Mouse (Mus musculus) brain, embryonic 18.5 days (tissue): ENCODE data around the gene Alkal2.
A peak's percentile ranks its signal among the peaks of the same experiment; 100 is the strongest.

Experiments used
- DNase-seq: peaks from one replicate; pipeline ENCODE4 v3.0.0-alpha.2; 2012; ENCODE audit warnings: low read depth, low spot score

Alkal2 gene

DNA sequence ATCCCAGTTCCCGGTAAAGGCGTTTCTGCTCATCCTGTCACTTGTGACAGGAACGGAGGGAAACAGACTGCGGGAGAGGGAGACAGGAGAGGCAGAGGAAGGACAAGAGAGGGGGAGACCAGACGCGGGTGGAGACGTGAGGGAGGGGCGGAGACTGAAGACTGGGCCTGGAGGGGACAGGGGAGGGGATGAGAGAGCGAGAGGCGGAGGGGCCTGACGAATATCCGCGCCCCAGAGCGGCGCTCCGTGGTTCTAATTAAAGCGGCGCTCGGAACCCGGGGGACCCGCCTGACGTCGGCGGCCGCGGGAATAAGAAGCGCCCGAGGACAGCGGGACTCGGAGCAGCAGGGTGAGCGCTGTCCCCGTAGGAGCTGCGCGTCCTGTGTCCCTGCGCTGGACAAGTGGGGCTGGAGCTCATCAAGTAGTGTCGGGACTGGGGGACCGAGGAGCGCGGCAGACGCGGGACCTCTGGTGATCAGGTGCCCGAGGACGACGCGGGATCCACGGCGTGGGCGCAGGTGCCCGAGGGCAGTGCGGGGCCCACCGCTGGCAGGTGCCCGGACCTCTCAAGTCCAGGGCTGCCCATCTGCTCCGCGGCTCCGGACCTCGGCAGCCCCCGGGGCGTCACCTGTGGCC, at the start of gene Alkal2:
Alkal2 (plus strand) TSS at position 337 of the 636 bp plus-strand sequence.
- DNase-seq, result no peak

DNA sequence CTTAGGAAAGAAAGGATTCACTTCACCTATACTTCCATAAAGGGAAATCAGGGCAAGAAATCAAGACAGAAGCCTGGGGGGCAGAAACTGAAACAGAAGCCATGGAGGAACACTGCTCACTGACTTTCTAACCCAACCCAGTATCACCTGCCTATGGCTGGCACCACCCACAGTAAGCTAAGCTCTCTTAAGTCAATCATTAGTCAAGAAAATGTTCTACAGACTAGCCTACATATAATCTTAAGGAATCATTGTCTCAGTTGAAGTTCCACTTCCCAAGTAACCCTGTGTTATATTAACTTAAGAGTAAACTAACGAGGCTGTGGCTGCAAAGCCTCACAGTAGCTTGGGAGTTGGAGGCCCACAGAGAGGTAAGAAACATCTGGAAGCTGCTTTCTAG, 35.6 kb upstream of the Alkal2 start:
- no peak for DNase-seq

DNA sequence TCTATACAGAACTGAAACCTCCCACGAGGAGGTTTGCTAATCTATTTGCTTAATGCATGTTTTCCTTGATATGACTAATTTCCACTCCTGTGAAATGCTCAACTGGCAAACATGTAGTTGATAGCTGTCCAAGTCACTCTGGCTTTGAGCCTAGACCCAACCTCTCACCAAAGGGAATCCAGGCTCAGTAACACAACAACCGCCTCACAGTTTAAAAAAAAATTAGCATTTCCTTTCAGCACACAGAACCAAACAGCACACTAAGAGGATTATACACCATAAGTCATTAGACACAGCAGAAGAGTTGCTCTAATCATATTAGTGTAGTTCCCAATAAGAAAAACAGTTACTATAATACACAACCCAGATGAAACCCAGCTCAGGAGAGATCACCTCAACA, 33.2 kb upstream of the Alkal2 start:
- DNase-seq, result peak; percentile 20

DNA sequence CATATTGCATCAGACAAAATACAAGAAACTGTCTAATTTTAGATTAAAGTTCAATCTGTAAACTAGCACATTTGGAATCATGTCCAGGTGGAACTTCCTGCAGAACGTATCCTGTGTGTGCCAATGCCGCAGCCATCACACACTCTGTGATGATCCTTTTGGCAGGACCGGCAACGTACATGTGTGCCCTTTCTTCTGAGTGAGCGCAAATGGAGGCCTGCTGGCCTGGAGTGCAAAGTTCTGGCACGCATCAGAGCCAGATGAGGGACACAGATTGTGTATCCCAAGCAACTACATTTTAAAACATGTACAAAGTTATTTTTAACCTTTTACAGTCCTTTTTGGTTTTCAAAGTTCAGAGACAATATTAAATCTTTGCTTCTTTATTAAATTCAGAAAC, 32.3 kb upstream of the Alkal2 start:
- no peak for DNase-seq

DNA sequence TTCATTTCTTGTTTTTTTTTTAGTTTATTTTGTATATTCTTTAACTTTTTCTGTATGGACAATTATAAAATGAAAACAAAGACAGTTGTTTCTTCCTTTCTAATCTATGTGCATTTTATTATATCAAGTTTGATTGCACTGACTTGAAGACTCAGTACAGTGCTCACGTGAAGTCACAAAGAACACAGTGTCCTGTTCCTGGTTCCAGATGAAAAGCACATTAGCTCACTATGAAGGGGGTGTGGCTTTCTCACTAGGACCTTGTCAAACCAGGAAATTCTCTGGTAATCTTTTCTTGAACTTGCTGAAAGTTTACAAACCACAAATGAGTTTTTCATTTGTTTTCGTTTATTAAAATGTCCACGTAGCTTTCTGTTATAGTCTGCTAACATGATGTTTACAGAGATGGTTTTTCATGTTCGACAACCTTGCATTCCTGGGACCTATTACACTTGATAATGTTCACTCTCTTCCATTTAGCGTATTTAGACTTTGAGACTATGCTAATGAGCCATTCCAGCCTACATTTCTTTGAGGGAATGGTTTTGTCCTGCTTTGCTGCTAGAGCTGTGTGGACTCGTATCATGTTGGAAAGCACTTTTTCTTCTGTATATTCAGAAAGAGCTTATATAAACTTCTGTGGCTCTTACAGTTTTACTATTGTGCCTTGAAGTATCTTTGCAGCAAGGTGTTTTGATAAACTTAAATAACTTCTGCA, 28.5 kb upstream of the Alkal2 start:
- DNase-seq, result no peak

DNA sequence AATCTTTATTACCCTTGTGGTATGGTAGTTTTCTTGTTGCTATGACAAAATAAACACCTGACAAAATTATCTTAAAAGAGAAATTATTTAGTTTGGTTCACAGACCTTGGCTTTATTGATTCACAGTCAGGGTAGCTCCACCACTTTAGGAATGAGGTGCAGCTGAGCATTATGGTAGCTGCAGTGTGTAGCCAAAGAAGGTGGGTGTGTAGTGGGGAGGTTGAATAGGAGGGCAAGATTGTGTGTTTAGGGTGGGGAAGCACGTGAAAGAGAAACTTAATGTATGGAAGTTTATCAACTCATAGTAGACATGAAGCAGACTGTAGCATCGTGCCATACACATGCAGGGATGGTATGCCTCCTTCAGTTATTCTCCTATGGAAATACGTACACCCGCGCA, 27.9 kb upstream of the Alkal2 start:
- no peak for DNase-seq

DNA sequence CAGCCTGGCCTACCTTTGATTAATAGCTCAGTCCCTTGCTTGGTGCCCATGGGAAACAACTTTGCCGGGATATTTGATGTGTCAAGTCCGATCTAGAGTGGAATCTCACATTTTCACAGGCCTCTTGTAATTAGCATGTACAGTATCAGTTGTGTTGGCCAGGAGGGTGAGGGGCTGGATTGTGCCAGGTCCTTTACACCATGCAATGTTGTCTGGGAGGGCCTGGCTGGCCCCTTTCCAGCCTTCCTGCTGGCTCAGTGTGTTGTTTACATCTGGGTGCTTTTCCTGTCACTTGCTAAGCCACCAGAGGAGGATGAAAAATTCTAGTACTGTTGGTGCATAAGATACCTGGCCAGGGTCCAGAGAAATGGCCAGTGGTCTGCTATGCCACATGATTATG, 19.8 kb upstream of the Alkal2 start:
- no peak for DNase-seq

DNA sequence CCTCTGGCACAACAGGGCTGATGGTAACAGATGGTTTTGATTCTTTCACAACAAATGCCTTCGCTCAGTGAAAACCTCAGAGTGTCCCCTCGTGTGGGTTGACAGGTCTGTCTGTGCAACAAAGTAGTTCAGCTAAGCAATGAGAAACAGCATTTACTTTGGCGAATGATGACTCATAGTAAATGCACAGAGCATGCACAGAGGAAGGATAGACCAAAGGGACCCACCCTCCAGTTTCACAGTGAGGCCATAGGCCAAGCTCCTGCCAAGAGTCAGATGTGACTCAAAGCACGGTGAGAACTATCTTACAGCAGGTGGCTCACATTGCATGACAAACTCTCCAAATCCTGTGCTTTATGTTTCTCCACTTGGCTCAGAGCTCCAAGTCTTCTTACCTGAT, 18.3 kb upstream of the Alkal2 start:
- DNase-seq, result no peak

DNA sequence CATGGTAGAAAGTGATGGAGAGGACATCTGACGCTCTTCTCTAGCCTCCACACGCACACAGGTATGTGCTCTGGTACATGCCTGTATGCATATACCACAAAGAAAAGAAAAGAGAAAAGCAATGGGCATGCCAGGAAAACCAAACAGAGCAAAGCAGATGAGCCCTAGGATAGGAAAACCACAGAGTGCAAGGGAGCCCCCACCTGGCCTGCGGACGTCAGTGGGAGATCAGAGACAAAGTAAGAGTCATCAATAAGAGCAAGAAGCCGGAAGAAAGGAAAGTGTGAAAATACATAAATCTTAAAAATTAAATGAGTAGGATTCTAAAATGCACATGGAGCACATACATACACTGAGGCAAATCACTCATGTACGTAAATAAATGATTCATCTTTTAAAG, 4.7 kb upstream of the Alkal2 start:
- DNase-seq, result no peak

DNA sequence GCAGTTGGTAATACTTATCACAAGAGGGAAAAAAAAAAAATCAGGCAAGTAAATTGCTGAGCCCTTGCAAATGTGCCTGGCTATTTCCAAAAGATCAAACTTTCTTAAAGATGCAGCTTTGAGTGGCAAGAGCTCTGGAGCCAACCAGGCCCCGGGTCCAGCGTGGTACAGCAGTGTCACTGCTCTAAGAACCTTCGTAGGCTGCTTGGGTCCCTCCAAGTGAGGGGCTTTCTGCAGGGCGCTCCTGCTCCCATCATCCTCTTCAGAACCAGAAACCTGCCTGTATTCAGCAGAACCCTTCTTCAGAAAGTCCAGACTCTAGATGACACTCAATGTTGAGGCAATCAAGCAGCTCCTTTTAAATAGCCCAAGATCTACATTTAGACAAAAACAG, 533 bp upstream of the Alkal2 start:
- no peak for DNase-seq

DNA sequence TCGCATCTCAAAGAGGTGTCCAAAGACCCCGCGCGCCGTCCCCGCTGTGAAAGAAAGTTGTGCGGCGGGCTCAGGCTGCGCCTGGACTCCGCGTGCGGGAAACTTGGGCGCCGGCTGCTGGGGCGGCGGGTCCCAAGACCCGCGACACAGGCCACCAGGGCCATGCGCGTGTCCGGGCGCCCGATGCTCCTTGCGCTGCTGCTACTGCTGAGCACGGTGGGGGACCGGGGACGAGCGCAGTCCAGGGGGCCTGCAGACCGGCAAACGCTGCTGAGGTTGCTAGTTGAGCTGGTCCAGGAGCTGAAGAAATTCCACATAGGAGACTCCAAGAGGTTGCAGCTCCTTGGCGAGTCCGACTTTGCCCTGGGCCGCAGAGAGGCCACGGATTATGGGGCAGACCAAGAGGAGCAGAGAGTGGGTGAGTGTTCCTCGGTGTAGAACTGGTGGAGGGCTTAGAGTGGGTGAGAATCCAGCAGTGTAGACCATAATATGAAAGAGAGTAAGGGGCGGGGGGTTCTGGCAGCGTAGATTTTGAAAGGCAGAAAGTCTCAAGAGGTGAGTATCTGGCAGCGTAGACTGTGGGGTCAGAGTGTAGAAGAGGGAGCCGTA, 604 bp downstream of the Alkal2 start:
- no peak for DNase-seq

DNA sequence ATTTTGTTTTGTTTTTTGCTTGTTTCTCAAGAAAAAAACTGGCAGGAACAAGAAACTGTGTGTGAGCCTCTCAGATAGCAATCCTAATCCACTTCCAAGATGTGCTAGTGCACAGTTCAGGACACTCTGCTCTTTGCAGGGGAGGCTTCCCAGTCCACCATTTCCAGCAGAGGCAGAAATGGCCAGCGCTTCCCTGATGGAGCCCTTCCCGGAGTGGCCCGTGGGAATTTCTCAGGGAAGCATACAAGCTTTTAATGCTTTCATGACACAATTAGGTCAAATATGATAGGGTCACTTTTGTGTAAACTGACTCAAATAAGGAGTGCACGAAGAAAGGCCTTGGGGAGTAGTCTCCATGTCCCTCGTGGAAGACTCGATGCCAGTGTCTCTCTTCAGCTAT, 1.8 kb downstream of the Alkal2 start:
- no peak for DNase-seq

DNA sequence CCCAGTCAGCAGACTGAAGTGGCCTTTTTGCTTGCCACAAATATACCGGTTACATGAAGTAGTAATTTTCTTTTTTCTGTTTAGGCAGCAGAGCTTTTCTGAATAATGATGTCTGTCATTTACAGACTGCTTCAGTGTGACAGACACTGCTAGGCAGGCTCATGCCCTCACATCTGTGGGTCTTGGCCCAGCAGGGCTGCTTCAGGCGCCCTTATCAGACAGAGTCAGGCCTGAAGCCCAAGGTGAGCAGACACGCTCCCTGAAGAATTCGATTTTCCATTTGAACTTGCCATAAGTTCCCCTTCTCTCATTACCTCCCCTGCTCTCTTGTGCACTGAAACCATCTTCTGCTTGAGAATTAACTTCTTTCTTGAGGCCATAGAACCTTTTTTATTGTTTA, 3.9 kb downstream of the Alkal2 start:
- no peak for DNase-seq

DNA sequence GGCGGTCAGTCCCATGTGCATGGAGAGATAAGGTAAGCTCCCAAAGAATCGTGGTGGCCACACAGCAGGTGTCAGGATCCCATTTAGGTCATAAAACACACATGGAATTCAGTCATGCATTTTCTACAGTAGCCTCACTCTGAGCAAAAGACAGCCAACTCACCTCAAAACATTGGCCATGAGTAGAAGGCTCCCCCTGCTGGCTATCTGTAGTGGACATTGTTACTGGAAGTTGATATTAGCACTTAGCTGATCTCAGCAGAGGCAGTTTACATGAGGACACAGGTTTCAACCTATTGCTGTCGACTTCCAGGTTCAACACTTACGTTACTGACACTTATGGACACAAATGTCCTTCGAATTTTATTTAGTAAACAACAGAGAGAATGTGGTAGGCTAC, 5.9 kb downstream of the Alkal2 start:
- DNase-seq, result peak; percentile 45

DNA sequence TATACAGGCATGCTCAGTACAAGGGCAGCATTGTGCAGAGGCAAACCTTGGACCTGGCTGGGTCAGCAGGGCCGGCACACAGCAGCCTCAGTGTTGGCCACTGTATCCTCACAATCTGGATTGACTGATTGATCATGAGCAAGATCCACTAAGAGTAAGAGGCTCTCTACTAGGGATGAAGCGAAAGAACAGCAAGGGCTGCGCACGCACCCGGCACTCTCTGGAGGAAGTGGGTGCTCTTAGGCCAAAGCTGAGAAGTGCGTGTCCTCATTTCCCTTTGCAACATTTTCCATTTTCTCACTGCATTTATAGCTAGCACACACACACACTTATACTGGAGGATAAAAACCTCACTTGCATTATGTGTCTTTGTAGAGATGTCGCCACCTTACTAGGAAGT, 7.3 kb downstream of the Alkal2 start:
- no peak for DNase-seq

DNA sequence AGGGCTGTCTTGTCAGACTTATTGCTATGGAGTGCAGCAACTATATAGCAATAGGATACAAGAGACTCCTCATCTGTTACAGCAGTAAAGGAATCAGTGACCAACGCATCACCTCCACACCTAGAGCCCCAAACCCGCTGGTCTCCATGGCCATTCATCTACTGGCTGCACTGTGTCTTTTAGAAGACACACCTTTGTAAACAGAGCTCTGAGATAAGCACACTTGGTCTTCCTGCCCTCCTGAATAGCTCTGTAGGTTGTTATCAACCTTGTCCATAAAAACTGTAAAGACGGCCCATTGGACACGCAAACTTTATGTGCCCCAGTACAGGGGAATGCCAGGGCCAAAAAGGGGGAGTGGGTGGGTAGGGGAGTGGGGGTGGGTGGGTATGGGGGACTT, 12.9 kb downstream of the Alkal2 start:
- DNase-seq, result no peak

DNA sequence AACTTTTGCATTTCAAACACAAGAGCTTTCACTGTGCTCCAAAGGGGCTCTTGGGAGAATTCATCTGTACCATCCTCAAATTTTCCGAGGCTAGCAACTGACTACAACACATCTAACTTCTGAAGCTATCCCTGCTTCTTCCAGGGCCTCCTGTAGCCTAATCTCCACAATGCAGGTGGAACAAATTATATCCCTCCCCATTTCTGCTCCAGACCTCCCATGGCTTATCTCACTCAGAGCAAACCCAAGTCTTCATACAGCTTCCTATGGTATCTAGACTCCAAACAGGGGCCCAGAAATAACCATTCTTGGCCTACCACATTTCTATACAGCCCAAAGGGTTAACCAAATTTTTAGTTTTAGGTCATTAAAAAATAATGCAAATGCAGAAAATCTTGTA, 24.5 kb downstream of the Alkal2 start:
- no peak for DNase-seq

DNA sequence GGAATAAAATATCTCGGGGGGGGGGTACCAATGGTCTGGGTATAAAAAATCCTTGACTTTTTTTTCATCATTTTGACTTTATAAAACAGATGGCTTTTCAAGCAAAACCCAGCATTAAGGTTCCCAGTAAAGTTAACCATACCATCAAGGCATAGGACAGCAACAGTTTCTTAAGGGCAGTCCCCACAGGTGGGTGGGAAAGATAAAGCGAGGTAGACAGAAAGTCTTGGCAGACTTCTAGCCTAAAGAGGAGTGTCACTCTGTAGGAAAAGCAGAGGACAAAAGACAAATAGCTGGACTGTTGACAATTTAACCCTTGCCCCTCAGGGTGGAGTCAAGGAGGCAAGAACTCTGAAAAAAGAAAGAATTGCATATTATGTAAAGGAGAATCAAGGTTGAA, 25.8 kb downstream of the Alkal2 start:
- no peak for DNase-seq

DNA sequence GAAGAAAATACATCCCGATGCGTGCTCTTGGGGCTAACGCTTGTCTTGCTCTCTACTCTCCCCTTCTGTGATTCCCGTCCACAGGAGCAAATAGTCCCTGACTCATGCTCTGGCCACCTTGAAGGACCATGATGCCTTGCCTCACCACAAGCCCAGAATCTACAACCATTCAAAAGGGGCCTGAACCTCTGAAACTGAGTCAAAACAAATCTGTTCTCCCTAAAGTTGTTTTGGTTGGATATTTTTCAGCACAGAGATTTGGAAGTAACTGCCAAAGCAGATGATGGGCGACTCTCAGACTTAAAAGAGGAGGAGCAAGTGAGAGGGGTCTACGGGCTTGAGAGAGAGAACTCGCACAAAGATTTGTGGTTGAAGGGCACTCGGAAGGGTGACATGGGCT, 26.7 kb downstream of the Alkal2 start:
- DNase-seq, result no peak

DNA sequence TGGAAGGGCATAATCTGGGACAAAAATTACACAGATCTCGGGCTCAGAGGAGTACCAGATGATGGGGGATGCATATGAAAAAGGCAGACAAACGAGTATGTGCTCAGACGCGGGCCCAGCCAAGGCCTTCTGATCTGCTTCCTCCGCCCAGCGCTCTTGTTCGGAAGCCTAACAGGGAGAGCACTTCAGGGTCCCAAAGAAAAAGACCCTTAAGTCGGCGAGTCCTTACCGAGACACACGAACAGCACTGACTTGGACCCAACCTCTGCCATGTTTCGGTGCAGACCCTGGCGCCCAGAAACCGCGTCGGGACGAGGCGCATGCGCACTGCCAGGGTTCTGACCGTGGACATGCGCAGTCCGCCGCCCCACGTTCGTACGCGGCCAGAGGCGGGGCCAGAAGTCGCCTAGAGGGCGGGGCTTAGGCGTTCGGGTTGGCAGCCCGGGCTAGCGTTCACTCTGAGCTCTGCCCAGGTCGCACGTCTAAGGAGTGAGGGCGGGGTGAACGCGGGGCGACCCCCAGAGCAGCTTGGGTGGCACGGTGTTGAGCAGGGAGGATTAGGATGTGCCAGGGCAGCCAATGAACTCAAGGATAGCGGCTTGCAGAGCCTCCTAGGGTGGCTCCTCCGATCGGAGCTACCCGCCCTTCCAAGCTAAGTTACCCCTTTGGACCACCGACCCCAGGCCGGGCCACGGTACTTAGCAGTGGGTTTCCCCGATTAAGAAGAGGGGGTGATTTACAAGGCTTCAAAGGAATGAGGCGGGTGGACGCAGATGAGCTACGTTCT, 27.3 kb downstream of the Alkal2 start, which contains the start of the genes Acp1 and Sh3yl1:
Acp1 (minus strand) TSS at position 329 of the 787 bp plus-strand sequence.
Sh3yl1 (plus strand) TSS at position 408 of the 787 bp plus-strand sequence.
- DNase-seq, result peak; percentile 84

DNA sequence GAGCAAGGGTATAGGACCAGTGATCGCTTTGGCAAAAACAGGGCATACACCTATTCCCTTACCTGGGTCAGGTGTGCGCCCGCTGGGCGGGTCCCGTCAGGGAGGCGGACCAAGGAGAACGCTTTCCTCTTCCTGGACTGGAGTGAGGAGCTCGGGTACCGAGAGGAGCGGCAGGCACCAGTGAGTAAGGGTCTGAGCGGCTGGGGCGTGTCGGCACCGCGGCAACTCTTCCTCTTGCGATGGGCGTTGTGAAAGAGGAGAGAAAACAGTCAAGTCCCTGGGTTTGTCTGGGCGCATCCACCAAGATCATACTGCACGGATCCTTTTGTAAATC, 27.9 kb downstream of the Alkal2 start:
- no peak for DNase-seq

DNA sequence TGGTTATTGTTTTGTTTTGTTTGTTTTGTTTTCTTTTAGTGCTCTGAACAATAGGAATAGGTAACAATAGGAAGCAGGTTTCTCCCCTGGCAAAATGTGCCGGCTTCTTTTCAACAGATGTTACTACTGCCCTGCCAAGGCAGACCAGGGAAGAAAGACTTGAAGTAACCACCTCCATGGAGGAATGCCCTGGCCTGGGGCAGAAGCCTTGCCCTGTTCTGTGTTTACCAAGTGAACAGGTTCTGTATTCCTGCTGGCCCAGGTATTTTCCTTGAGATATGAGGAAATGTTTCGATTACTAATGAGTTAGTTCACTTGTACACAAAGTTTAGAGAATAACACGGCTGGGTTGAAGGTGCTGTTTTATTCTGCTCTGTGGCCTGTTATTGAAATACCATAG, 28.7 kb downstream of the Alkal2 start:
- DNase-seq, result no peak
